Mouse (Mus musculus) intestine, postnatal 0 days (tissue): ENCODE measurements around the gene Spsb3. TPM values are rescaled to one million over a fixed set of nuclear protein-coding genes. Genes with fewer than 3 reads are reported as not detected.
A peak's percentile ranks its signal among the peaks of the same experiment; 100 is the strongest.

Experiments
- ATAC-seq: fragments of 200-750 bp; cut with Nextera tagmentation; 2 replicates; pipeline ENCODE4 v1.8.0; 2017; ENCODE audit warnings: mild to moderate bottlenecking, moderate TSS enrichment, moderate library complexity
- H3K27ac ChIP-seq: fragments of 300-500 bp; sonication (generic); 2 replicates; pipeline ENCODE4 v1.5.1; 2014; ENCODE audit warnings: mild to moderate bottlenecking, low read depth, low read length, moderate library complexity
- H3K27me3 ChIP-seq: fragments of 300-500 bp; sonication (generic); replicated peaks from 2 replicates; pipeline ENCODE4 v1.6.1; 2014; ENCODE audit warnings: low read length, mixed read lengths; ENCODE audit not compliant: control insufficient read depth, insufficient read depth
- H3K36me3 ChIP-seq: fragments of 300-500 bp; sonication (generic); 2 replicates; pipeline ENCODE4 v1.6.1; 2014; ENCODE audit warnings: mild to moderate bottlenecking, moderate library complexity; ENCODE audit not compliant: control insufficient read depth, insufficient read depth
- H3K4me1 ChIP-seq: fragments of 300-500 bp; sonication (generic); replicated peaks from 2 replicates; pipeline ENCODE4 v1.6.1; 2014; ENCODE audit warnings: antibody characterized with exemption, low read length, mixed read lengths; ENCODE audit not compliant: control insufficient read depth, insufficient read depth
- H3K4me2 ChIP-seq: fragments of 300-500 bp; sonication (generic); replicated peaks from 2 replicates; pipeline ENCODE4 v1.6.1; 2014; ENCODE audit warnings: low read depth, mild to moderate bottlenecking, moderate library complexity
- H3K4me3 ChIP-seq: fragments of 300-500 bp; sonication (generic); 2 replicates; pipeline ENCODE4 v1.5.1; 2014; ENCODE audit warnings: low read depth, low read length
- H3K9ac ChIP-seq: fragments of 300-500 bp; sonication (generic); 2 replicates; pipeline ENCODE4 v1.6.1; 2014; ENCODE audit warnings: mild to moderate bottlenecking, low read depth, low read length
- H3K9me3 ChIP-seq: fragments of 300-500 bp; sonication (generic); 2 replicates; pipeline ENCODE4 v1.6.1; 2016; ENCODE audit warnings: mixed run types; ENCODE audit not compliant: control insufficient read depth
- CTCF ChIP-seq: sonication (generic); IDR thresholded peaks from 2 replicates; pipeline ENCODE4 v1.5.1; 2016; ENCODE audit warnings: low read depth, mild to moderate bottlenecking, control low read depth, antibody characterized with exemption, moderate library complexity
- WGBS: fragments of 180-500 bp; shearing (Covaris S2); extraction: QIAGEN DNeasy Blood & Tissue Kit; methylation state at CpG from one replicate; pipeline ENCODE4 v1.1.7; 2014; 5-methylcytosine and 5-hydroxymethylcytosine counted together
- polyA plus RNA-seq: library from polyadenylated mRNA; unstranded; fragments of >200 nt; fragmentation: Nextera tagmentation; extraction: Ambion mirVana; gene quantifications from 2 replicates; pipeline ENCODE4 v1.2.1, GENCODE M21; 2015

Gene Spsb3
- polyA plus RNA-seq, 1 experiment from 2014 or later = 43.4 TPM

- H3K9ac ChIP-seq = peak overlapping the region; percentile 46
- 27% methylated on average over 5 of the region's 5 CpGs for WGBS
- peak overlapping the region; percentile 94 for H3K27ac ChIP-seq
- H3K4me1 ChIP-seq = 0 out of 2 replicates have a peak, but pooled peaks cover 5% of the 10 kb centered on the region
- ATAC-seq = peak; percentile 65
- no peaks in the 10 kb centered on the region for H3K27me3 ChIP-seq
- no peaks in the 10 kb centered on the region for H3K9me3 ChIP-seq
- peak overlapping the region; percentile 54 for H3K4me2 ChIP-seq
- H3K4me3 ChIP-seq = peak overlapping the region; percentile 9; the same call in 1 of the 2 replicates
- peaks cover 10% of the 10 kb centered on the region for H3K36me3 ChIP-seq
- no peak for TF ChIP-seq CTCF
These were observed 8.4 kb upstream of the Spsb3 start for GRCm38 (mm10) chr17:24878117-24878397.

GRCm38 (mm10) chr17:24878531-24878930 lies 7.9 kb upstream of the Spsb3 start:
- Histone ChIP-seq H3K36me3 (peaks cover 15% of the 10 kb centered on the region), H3K27me3 (no peaks in the 10 kb centered on the region), H3K4me3 (0 out of 2 replicates have a peak overlapping the region, but pooled peaks have one; percentile 3), H3K27ac (peak overlapping the region; percentile 94), H3K4me2 (peak overlapping the region; percentile 54), H3K9ac (peak overlapping the region; percentile 46), H3K4me1 (0 out of 2 replicates have a peak, but pooled peaks cover 5% of the 10 kb centered on the region), H3K9me3 (no peaks in the 10 kb centered on the region)
- TF ChIP-seq CTCF = no peak
- ATAC-seq = peak; percentile 15; the same call in 1 of the 2 replicates
- 55% methylated on average over 8 of the region's 8 CpGs for WGBS

- H3K27ac ChIP-seq = no peak overlapping the region
- no peak overlapping the region for H3K4me3 ChIP-seq
- H3K9me3 ChIP-seq = no peaks in the 10 kb centered on the region
- H3K4me1 ChIP-seq = peaks cover 5% of the 10 kb centered on the region; the same call in 1 of the 2 replicates
- H3K27me3 ChIP-seq = no peaks in the 10 kb centered on the region
- no peak overlapping the region for H3K4me2 ChIP-seq
- peaks cover 29% of the 10 kb centered on the region for H3K36me3 ChIP-seq
- no peak overlapping the region for H3K9ac ChIP-seq
- ATAC-seq = no peak
- TF ChIP-seq CTCF = peak; percentile 82
- WGBS = 52% methylated on average over 7 of the region's 7 CpGs
These were observed 4.6 kb upstream of the Spsb3 start for GRCm38 (mm10) chr17:24881738-24882440.

- ATAC-seq = no peak
- no peak for TF ChIP-seq CTCF
- Histone ChIP-seq H3K4me3 (no peak overlapping the region), H3K36me3 (peaks cover 29% of the 10 kb centered on the region), H3K9ac (no peak overlapping the region), H3K9me3 (no peaks in the 10 kb centered on the region), H3K27ac (no peak overlapping the region), H3K4me2 (no peak overlapping the region), H3K4me1 (peaks cover 12% of the 10 kb centered on the region; the same call in 1 of the 2 replicates), H3K27me3 (no peaks in the 10 kb centered on the region)
- 89% methylated on average over 6 of the region's 6 CpGs for WGBS
These were observed 2.1 kb upstream of the Spsb3 start for GRCm38 (mm10) chr17:24884391-24884790.

GRCm38 (mm10) chr17:24885356-24886133 lies 898 bp upstream of the Spsb3 start:
- H3K4me1 ChIP-seq = peaks cover 12% of the 10 kb centered on the region; the same call in 1 of the 2 replicates
- peaks cover 36% of the 10 kb centered on the region for H3K36me3 ChIP-seq
- no peaks in the 10 kb centered on the region for H3K27me3 ChIP-seq
- peak overlapping the region; percentile 78 for H3K4me3 ChIP-seq
- WGBS = 22% methylated on average over 22 of the region's 22 CpGs
- H3K4me2 ChIP-seq = peak overlapping the region; percentile 77
- no peak for ATAC-seq
- no peak for TF ChIP-seq CTCF
- H3K27ac ChIP-seq = 0 out of 2 replicates have a peak overlapping the region, but pooled peaks have one; percentile 41
- peak overlapping the region; percentile 63 for H3K9ac ChIP-seq
- no peaks in the 10 kb centered on the region for H3K9me3 ChIP-seq

GRCm38 (mm10) chr17:24886932-24887271 lies 459 bp downstream of the Spsb3 start:
- Histone ChIP-seq H3K4me3 (peak overlapping the region; percentile 76), H3K27me3 (no peaks in the 10 kb centered on the region), H3K9me3 (no peaks in the 10 kb centered on the region), H3K9ac (peak overlapping the region; percentile 79), H3K4me2 (peak overlapping the region; percentile 68), H3K4me1 (peaks cover 12% of the 10 kb centered on the region; the same call in 1 of the 2 replicates), H3K27ac (peak overlapping the region; percentile 79), H3K36me3 (peaks cover 46% of the 10 kb centered on the region)
- under 1% methylated on average over 18 of the region's 18 CpGs for WGBS
- no peak for ATAC-seq
- TF ChIP-seq CTCF = no peak
